Mouse (Mus musculus) heart, embryonic 11.5 days (tissue): ENCODE measurements around the gene Tln2. TPM values are rescaled to one million over a fixed set of nuclear protein-coding genes. Genes with fewer than 3 reads are reported as not detected.

ENCODE experiments used
- ATAC-seq: fragments of 200-750 bp; cut with Nextera tagmentation; replicated peaks from 2 replicates; pipeline ENCODE4 v1.8.0; 2017; ENCODE audit warnings: moderate library complexity; ENCODE audit not compliant: insufficient number of reproducible peaks, low FRiP score, low TSS enrichment
- H3K27ac ChIP-seq: fragments of 300-500 bp; sonication (generic); 2 replicates; pipeline ENCODE4 v1.5.1; 2014; ENCODE audit warnings: mild to moderate bottlenecking, low read depth, low read length
- H3K27me3 ChIP-seq: fragments of 300-500 bp; sonication (generic); 2 replicates; pipeline ENCODE4 v1.6.1; 2014; ENCODE audit warnings: mild to moderate bottlenecking, low read length, mixed read lengths; ENCODE audit not compliant: control insufficient read depth, insufficient read depth
- H3K36me3 ChIP-seq: fragments of 300-500 bp; sonication (generic); 2 replicates; pipeline ENCODE4 v1.6.1; 2014; ENCODE audit warnings: mild to moderate bottlenecking, low read length, moderate library complexity, mixed read lengths; ENCODE audit not compliant: control insufficient read depth, insufficient read depth
- H3K4me1 ChIP-seq: fragments of 300-500 bp; sonication (generic); 2 replicates; pipeline ENCODE4 v1.6.1; 2014; ENCODE audit warnings: low read length; ENCODE audit not compliant: control insufficient read depth, insufficient read depth
- H3K4me2 ChIP-seq: fragments of 300-500 bp; sonication (generic); 2 replicates; pipeline ENCODE4 v1.6.1; 2014; ENCODE audit warnings: mild to moderate bottlenecking, moderate library complexity
- H3K4me3 ChIP-seq: fragments of 300-500 bp; sonication (generic); 2 replicates; pipeline ENCODE4 v1.5.1; 2014; ENCODE audit warnings: low read depth, low read length
- H3K9ac ChIP-seq: fragments of 300-500 bp; sonication (generic); 2 replicates; pipeline ENCODE4 v1.6.1; 2014; ENCODE audit warnings: mild to moderate bottlenecking, low read depth, low read length, moderate library complexity
- H3K9me3 ChIP-seq: fragments of 300-500 bp; sonication (generic); replicated peaks from 2 replicates; pipeline ENCODE4 v1.6.1; 2016; ENCODE audit warnings: low read length; ENCODE audit not compliant: control insufficient read depth
- WGBS: fragments of 180-500 bp; shearing (Covaris S2); extraction: QIAGEN DNeasy Blood & Tissue Kit; methylation state at CpG from one replicate; pipeline ENCODE4 v1.1.7; 2014; ENCODE audit not compliant: insufficient replicate concordance; 5-methylcytosine and 5-hydroxymethylcytosine counted together
- polyA plus RNA-seq: library from polyadenylated mRNA; unstranded; fragments of >200 nt; fragmentation: Nextera tagmentation; extraction: Ambion mirVana; gene quantifications from 2 replicates; pipeline ENCODE4 v1.2.1, GENCODE M21; 2014

Tln2 gene
- polyA plus RNA-seq, 1 experiment from 2014 or later = 43.8 TPM

- Histone ChIP-seq H3K4me3 (no peak overlapping the region), H3K9ac (no peak overlapping the region), H3K27me3 (no peaks in the 10 kb centered on the region), H3K9me3 (no peaks in the 10 kb centered on the region), H3K36me3 (no peaks in the 10 kb centered on the region), H3K27ac (no peak overlapping the region), H3K4me1 (no peaks in the 10 kb centered on the region), H3K4me2 (no peak overlapping the region)
- ATAC-seq = no peak
- 84% methylated on average over 14 of the region's 14 CpGs for whole genome bisulfite sequencing
Observed at GRCm38 (mm10) chr9:67354356-67354755, 205.1 kb downstream of the Tln2 start.

- 76% methylated on average over 7 of the region's 7 CpGs for WGBS
- no peaks in the 10 kb centered on the region for H3K4me1 ChIP-seq
- no peak for ATAC-seq
Observed at GRCm38 (mm10) chr9:67353365-67353764, 206.1 kb downstream of the Tln2 start.

GRCm38 (mm10) chr9:67348983-67349382, 210.5 kb downstream of the Tln2 start:
- Histone ChIP-seq H3K27ac (no peak overlapping the region), H3K4me2 (no peak overlapping the region), H3K4me3 (no peak overlapping the region), H3K36me3 (peaks cover 5% of the 10 kb centered on the region; the same call in 1 of the 2 replicates), H3K27me3 (no peaks in the 10 kb centered on the region), H3K9me3 (no peaks in the 10 kb centered on the region), H3K4me1 (no peaks in the 10 kb centered on the region), H3K9ac (no peak overlapping the region)
- no peak for ATAC-seq
- WGBS = 79% methylated on average over 7 of the region's 7 CpGs

More at GRCm38 (mm10) chr9:67353365-67353764, 206.1 kb downstream of the Tln2 start:
- no peak overlapping the region for H3K27ac ChIP-seq
- H3K9ac ChIP-seq = no peak overlapping the region
- H3K27me3 ChIP-seq = no peaks in the 10 kb centered on the region
- no peaks in the 10 kb centered on the region for H3K36me3 ChIP-seq
- no peak overlapping the region for H3K4me2 ChIP-seq
- H3K4me3 ChIP-seq = no peak overlapping the region
- no peaks in the 10 kb centered on the region for H3K9me3 ChIP-seq

- H3K36me3 ChIP-seq = peaks cover 5% of the 10 kb centered on the region; the same call in 1 of the 2 replicates
- H3K4me1 ChIP-seq = no peaks in the 10 kb centered on the region
- H3K9ac ChIP-seq = no peak overlapping the region
- ATAC-seq = no peak
- WGBS = 92% methylated on average over 5 of the region's 5 CpGs
- no peaks in the 10 kb centered on the region for H3K27me3 ChIP-seq
- no peaks in the 10 kb centered on the region for H3K9me3 ChIP-seq
- H3K27ac ChIP-seq = no peak overlapping the region
- no peak overlapping the region for H3K4me2 ChIP-seq
- H3K4me3 ChIP-seq = no peak overlapping the region
Observed at GRCm38 (mm10) chr9:67347184-67347583, 212.3 kb downstream of the Tln2 start.

- Histone ChIP-seq H3K27ac (no peak overlapping the region), H3K36me3 (no peaks in the 10 kb centered on the region), H3K4me1 (no peaks in the 10 kb centered on the region), H3K9ac (no peak overlapping the region), H3K4me2 (no peak overlapping the region), H3K4me3 (no peak overlapping the region), H3K27me3 (no peaks in the 10 kb centered on the region), H3K9me3 (no peaks in the 10 kb centered on the region)
- ATAC-seq = no peak
- WGBS = 90% methylated on average over 3 of the region's 3 CpGs
Observed at GRCm38 (mm10) chr9:67331281-67331680, 228.2 kb downstream of the Tln2 start.

- no peaks in the 10 kb centered on the region for H3K27me3 ChIP-seq
- H3K9me3 ChIP-seq = no peaks in the 10 kb centered on the region
- ATAC-seq = no peak
- H3K4me3 ChIP-seq = no peak overlapping the region
- no peak overlapping the region for H3K27ac ChIP-seq
- no peak overlapping the region for H3K4me2 ChIP-seq
- WGBS = 74% methylated on average over 3 of the region's 3 CpGs
- no peaks in the 10 kb centered on the region for H3K36me3 ChIP-seq
- H3K9ac ChIP-seq = no peak overlapping the region
- H3K4me1 ChIP-seq = no peaks in the 10 kb centered on the region
Observed at GRCm38 (mm10) chr9:67328451-67328850, 231.1 kb downstream of the Tln2 start.

GRCm38 (mm10) chr9:67321886-67322285, 237.6 kb downstream of the Tln2 start:
- 86% methylated on average over 6 of the region's 6 CpGs for WGBS
- H3K27ac ChIP-seq = no peak overlapping the region

GRCm38 (mm10) chr9:67315356-67315755, 244.1 kb downstream of the Tln2 start:
- ATAC-seq = no peak
- WGBS = 2% methylated on average over 3 of the region's 3 CpGs
- H3K27ac ChIP-seq = no peak overlapping the region
- H3K4me1 ChIP-seq = 0 out of 2 replicates have a peak, but pooled peaks cover 3% of the 10 kb centered on the region
- no peak overlapping the region for H3K4me2 ChIP-seq
- no peak overlapping the region for H3K9ac ChIP-seq
- no peaks in the 10 kb centered on the region for H3K27me3 ChIP-seq
- no peaks in the 10 kb centered on the region for H3K36me3 ChIP-seq
- no peaks in the 10 kb centered on the region for H3K9me3 ChIP-seq
- H3K4me3 ChIP-seq = no peak overlapping the region

More at GRCm38 (mm10) chr9:67321886-67322285, 237.6 kb downstream of the Tln2 start:
- no peak overlapping the region for H3K4me3 ChIP-seq
- no peaks in the 10 kb centered on the region for H3K36me3 ChIP-seq
- no peak overlapping the region for H3K9ac ChIP-seq
- no peaks in the 10 kb centered on the region for H3K27me3 ChIP-seq
- ATAC-seq = no peak
- H3K4me2 ChIP-seq = no peak overlapping the region
- no peaks in the 10 kb centered on the region for H3K9me3 ChIP-seq
- H3K4me1 ChIP-seq = no peaks in the 10 kb centered on the region

- H3K4me1 ChIP-seq = no peaks in the 10 kb centered on the region
- WGBS = 80% methylated on average over 6 of the region's 6 CpGs
- no peak overlapping the region for H3K27ac ChIP-seq
- no peak overlapping the region for H3K9ac ChIP-seq
- no peaks in the 10 kb centered on the region for H3K9me3 ChIP-seq
- peaks cover 3% of the 10 kb centered on the region; the same call in 1 of the 2 replicates for H3K36me3 ChIP-seq
- no peaks in the 10 kb centered on the region for H3K27me3 ChIP-seq
- no peak for ATAC-seq
- no peak overlapping the region for H3K4me3 ChIP-seq
- no peak overlapping the region for H3K4me2 ChIP-seq
Observed at GRCm38 (mm10) chr9:67304992-67305391, 254.5 kb downstream of the Tln2 start.
